8 mouse cellular contexts compared by ENCODE assay signal in the genomic region with DNA sequence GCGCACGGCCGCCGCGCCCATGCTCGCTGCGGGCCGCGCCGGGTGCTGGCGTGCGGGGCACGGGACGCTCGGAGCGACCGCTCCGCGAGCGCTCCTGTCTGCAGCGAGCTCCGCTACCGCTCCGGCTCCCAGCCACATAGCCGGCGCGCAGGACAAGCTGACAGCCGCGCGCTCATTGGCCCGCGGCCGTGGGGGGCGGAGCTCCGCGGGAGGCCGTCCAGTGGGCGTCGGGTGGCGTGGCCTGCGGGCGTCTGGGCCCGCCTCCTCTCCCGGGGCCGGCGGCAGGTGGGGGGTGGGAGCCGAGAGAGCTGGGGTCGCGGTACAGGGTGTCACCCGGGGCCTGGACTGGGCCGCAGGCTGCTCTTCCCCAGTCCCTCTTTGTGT. TPM values are rescaled to one million over a fixed set of nuclear protein-coding genes. Genes with fewer than 3 reads are reported as not detected.
DNase-seq lines count a peak whose midpoint lies in the region; ATAC-seq lines count a peak whose summit lies in the region.

Gene Scube1 (minus strand): TSS at position 136 of the 384 bp plus-strand sequence.

- no peaks in the 10 kb centered on the region for H3K9me3 ChIP-seq in intestine, embryonic 16.5 days (ENCODE audit: control insufficient read depth, low read length)

- under 1% methylated on average over 44 of the region's 51 CpGs for WGBS in intestine, embryonic 16.5 days

- ATAC-seq in intestine, embryonic 16.5 days = peak; percentile 98
- peak; percentile 83 for ATAC-seq in megakaryocyte-erythroid progenitor cell, adult 5-6 weeks (replicated peaks; ENCODE audit: low FRiP score, low TSS enrichment, poor library complexity, severe bottlenecking)

- no peak within 1 kb of the TSS for H3K27ac ChIP-seq in intestine, embryonic 16.5 days (ENCODE audit: low read length)

- peaks cover 47% of the 10 kb centered on the region for H3K27me3 ChIP-seq in intestine, embryonic 16.5 days (replicated peaks; ENCODE audit: control insufficient read depth, insufficient read depth, low read length)

- peak within 1 kb of the TSS; percentile 62 for H3K4me3 ChIP-seq in intestine, embryonic 16.5 days (ENCODE audit: low read length)

- H3K4me2 ChIP-seq in intestine, embryonic 16.5 days (ENCODE audit: low read depth, low read length) = peak within 1 kb of the TSS; percentile 99

- DNase-seq in adrenal gland, postnatal 25 days = peak; percentile 91
- peak; percentile 90 for DNase-seq in embryo, embryonic 9.5 days (ENCODE audit: extremely low spot score)
- no peak for DNase-seq in gonadal fat pad, adult 2 months (ENCODE audit: low read depth)
- DNase-seq in left cerebral cortex, postnatal 10 days (ENCODE audit: extremely low spot score in 1 of 2, low spot score in 2 of 2) = peak; percentile 83 to 92
- peak; percentile 54 for DNase-seq in skeletal muscle tissue, adult 2 months (ENCODE audit: low read depth, low spot score)
- DNase-seq in adipocyte (ENCODE audit: low spot score) = no peak

- intact Hi-C loops in left cerebral cortex, postnatal 10 days (cut with DNase I) = loop anchor here (5.0 kb wide), 1 partner anchor 63 kb away; no protein-coding TSS in a partner anchor

- no peaks in the 10 kb centered on the region for H3K36me3 ChIP-seq in intestine, embryonic 16.5 days (ENCODE audit: control insufficient read depth, insufficient read depth, low read length)

- peak within 1 kb of the TSS; percentile 66 for H3K9ac ChIP-seq in intestine, embryonic 16.5 days (ENCODE audit: low read depth, low read length)

- H3K4me1 ChIP-seq in intestine, embryonic 16.5 days (ENCODE audit: control insufficient read depth, insufficient read depth, low read length) = no peaks in the 10 kb centered on the region

RNA-seq across cellular contexts. Expression of gene Scube1, which starts in this region (rescaled TPM):
- 3.9 and 4.8 TPM in 2 replicates for total RNA-seq in adrenal gland, postnatal 25 days (2021)
- 13.9 and 37.2 TPM in 2 replicates for polyA plus RNA-seq in gonadal fat pad, adult 2 months (2012; rRNA removed)
- 3.6 and 4.1 TPM in 2 replicates for polyA plus RNA-seq in intestine, embryonic 16.5 days (2015; fragmentation: Nextera tagmentation; extraction: Ambion mirVana)
- total RNA-seq in left cerebral cortex, postnatal 10 days (2021) = 10 to 100 TPM; 38.2 to 39.3 TPM
- total RNA-seq in megakaryocyte-erythroid progenitor cell, adult 5-6 weeks (2014; fragmentation: Nextera tagmentation) = 0.07 TPM in 1 of 2 replicates, not detected in the other
- not detected in 2 replicates for total RNA-seq in megakaryocyte-erythroid progenitor cell, adult 5-6 weeks (2017)

Comparison
In these comparisons a context has a peak if more than half of its experiments do, and no peak if none do; other contexts are left out.
1. Peak in ATAC-seq in megakaryocyte-erythroid progenitor cell, adult 5-6 weeks; RNA of the gene not detected or under 1 TPM.
2. DNase-seq: peak in adrenal gland, postnatal 25 days (single experiment), embryo, embryonic 9.5 days (single experiment), left cerebral cortex, postnatal 10 days (2 of 2) and skeletal muscle tissue, adult 2 months (single experiment); none in gonadal fat pad, adult 2 months (single experiment) and adipocyte (single experiment).